Mouse (Mus musculus): ENCODE data around the gene Wnk2. TPM values are rescaled to one million over a fixed set of nuclear protein-coding genes. Genes with fewer than 3 reads are reported as not detected.

Gene Wnk2
- polyA plus RNA-seq, 1 experiment from 2014 or later = 1.6 TPM

GRCm38 (mm10) chr13:48990138-48990537, 157.7 kb downstream of the Wnk2 start:
- Histone ChIP-seq H3K27ac (no peak overlapping the region), H3K4me3 (no peak overlapping the region), H3K9ac (no peak overlapping the region), H3K4me1 (no peaks in the 10 kb centered on the region), H3K9me3 (no peaks in the 10 kb centered on the region), H3K27me3 (no peaks in the 10 kb centered on the region), H3K36me3 (no peaks in the 10 kb centered on the region), H3K4me2 (no peak overlapping the region)
- 94% methylated on average over 2 of the region's 2 CpGs for WGBS
- no peak for ATAC-seq (ENCODE audit: insufficient number of reproducible peaks, low FRiP score, low TSS enrichment, low read depth)

Other genes starting within 250 kb of the Wnk2 start
- 23.9 and 24.6 TPM in 2 replicates for gene Fam120a, start 180.0 kb downstream of the Wnk2 start, polyA plus RNA-seq (2015; fragmentation: Nextera tagmentation; extraction: Ambion mirVana)
- 56.0 and 62.4 TPM in 2 replicates for gene Ninj1, start 39.5 kb upstream of the Wnk2 start, polyA plus RNA-seq (2015; fragmentation: Nextera tagmentation; extraction: Ambion mirVana)
- gene Card19, start 68.0 kb upstream of the Wnk2 start, polyA plus RNA-seq (2015; fragmentation: Nextera tagmentation; extraction: Ambion mirVana) = 64.6 and 76.8 TPM in 2 replicates
- gene Susd3, start 100.7 kb upstream of the Wnk2 start, polyA plus RNA-seq (2015; fragmentation: Nextera tagmentation; extraction: Ambion mirVana) = 1.9 and 2.0 TPM in 2 replicates
- gene Fgd3, start 172.3 kb upstream of the Wnk2 start, polyA plus RNA-seq (2015; fragmentation: Nextera tagmentation; extraction: Ambion mirVana) = 0.37 and 0.40 TPM in 2 replicates
- gene Bicd2, start 193.6 kb upstream of the Wnk2 start, polyA plus RNA-seq (2015; fragmentation: Nextera tagmentation; extraction: Ambion mirVana) = 41.1 and 42.0 TPM in 2 replicates